Mouse (Mus musculus) myocyte (in vitro differentiated cells): Measurements from ENCODE around the gene Nfkbiz. TPM values are rescaled to one million over a fixed set of nuclear protein-coding genes. Genes with fewer than 3 reads are reported as not detected.

Source experiments
- H3K27me3 ChIP-seq: one replicate; pipeline ENCODE4 v1.6.1; 2011; ENCODE audit not compliant: control insufficient read depth, insufficient read depth, insufficient read length
- H3K36me3 ChIP-seq: one replicate; pipeline ENCODE4 v1.6.1; 2011; ENCODE audit not compliant: control insufficient read depth, insufficient read depth
- H3K4me2 ChIP-seq: one replicate; pipeline ENCODE4 v1.6.1; 2011; ENCODE audit warnings: low read depth, control low read depth
- H3K4me3 ChIP-seq: one replicate; pipeline ENCODE4 v1.5.1; 2011; ENCODE audit warnings: mild to moderate bottlenecking, control low read depth, moderate library complexity
- H3K79me2 ChIP-seq: one replicate; pipeline ENCODE4 v1.6.1; 2011; ENCODE audit not compliant: control insufficient read depth, insufficient read depth
- H3ac ChIP-seq: one replicate; pipeline ENCODE4 v1.6.1; 2011; ENCODE audit not compliant: control insufficient read depth, insufficient read length
- CEBPB ChIP-seq: IDR thresholded peaks from 2 replicates; pipeline ENCODE4 v1.6.1; 2011; ENCODE audit warnings: mild to moderate bottlenecking, moderate library complexity; ENCODE audit not compliant: poor library complexity, insufficient read depth, severe bottlenecking
- E2F4 ChIP-seq: IDR thresholded peaks from one replicate; pipeline ENCODE4 v1.6.1; 2011; ENCODE audit warnings: mild to moderate bottlenecking, control low read depth, moderate library complexity; ENCODE audit not compliant: insufficient read depth
- MAX ChIP-seq: IDR thresholded peaks from one replicate; pipeline ENCODE4 v1.6.1; 2011; ENCODE audit warnings: low read depth, mild to moderate bottlenecking, control low read depth
- MYOD1 ChIP-seq, 3 experiments: IDR thresholded peaks; one replicate each; pipeline ENCODE4 v1.6.1; 2011; ENCODE audit warnings: control low read depth in 2 of 3, low read depth in 2 of 3, mild to moderate bottlenecking in 2 of 3, moderate library complexity in 1 of 3; ENCODE audit not compliant: insufficient read length in 2 of 3, control insufficient read depth in 1 of 3
- MYOG ChIP-seq, 3 experiments: IDR thresholded peaks; one replicate each; pipeline ENCODE4 v1.6.1; 2011; ENCODE audit warnings: control low read depth in 2 of 3, low read depth in 2 of 3, mild to moderate bottlenecking in 2 of 3; ENCODE audit not compliant: insufficient read length in 2 of 3, control insufficient read depth in 1 of 3, insufficient read depth in 1 of 3
- POLR2A ChIP-seq: IDR thresholded peaks from one replicate; pipeline ENCODE4 v1.6.1; 2011; ENCODE audit warnings: low read depth, mild to moderate bottlenecking, control low read depth, moderate library complexity; ENCODE audit not compliant: insufficient read length
- POLR2AphosphoS2 ChIP-seq: IDR thresholded peaks from one replicate; pipeline ENCODE4 v1.6.1; 2011; ENCODE audit warnings: low read depth, control low read depth; ENCODE audit not compliant: insufficient read length
- REST ChIP-seq: IDR thresholded peaks from one replicate; pipeline ENCODE4 v1.6.1; 2011; ENCODE audit warnings: mild to moderate bottlenecking, control low read depth, moderate library complexity; ENCODE audit not compliant: insufficient read depth, insufficient read length
- SRF ChIP-seq: IDR thresholded peaks from one replicate; pipeline ENCODE4 v1.6.1; 2011; ENCODE audit warnings: low read depth; ENCODE audit not compliant: control insufficient read depth, insufficient read length
- TCF12 ChIP-seq: IDR thresholded peaks from one replicate; pipeline ENCODE4 v1.6.1; 2011; ENCODE audit warnings: mild to moderate bottlenecking, control low read depth; ENCODE audit not compliant: poor library complexity, insufficient read depth, severe bottlenecking
- TCF3 ChIP-seq: IDR thresholded peaks from one replicate; pipeline ENCODE4 v1.6.1; 2011; ENCODE audit warnings: low read depth, control low read depth; ENCODE audit not compliant: insufficient read length
- USF1 ChIP-seq: IDR thresholded peaks from one replicate; pipeline ENCODE4 v1.6.1; 2011; ENCODE audit warnings: low read depth, mild to moderate bottlenecking, control low read depth, moderate library complexity
- polyA plus RNA-seq: library from polyadenylated mRNA; unstranded; fragments of >200 nt; fragmentation: generic; extraction: Trizol; gene quantifications from one replicate; pipeline ENCODE4 v1.2.1, GENCODE M21; 2012; ENCODE audit warnings: missing spikeins

The Nfkbiz gene
- polyA plus RNA-seq, 1 experiment: 2.6 TPM

- Histone ChIP-seq H3K36me3 (peaks cover 25% of the 10 kb centered on the region), H3K27me3 (no peaks in the 10 kb centered on the region), H3K4me3 (no peak overlapping the region), H3K79me2 (peaks cover 22% of the 10 kb centered on the region), H3ac (no peak overlapping the region), H3K4me2 (no peak overlapping the region)
- TF ChIP-seq SRF (no peak), TCF12 (no peak), USF1 (no peak), MAX (no peak), POLR2A (no peak), REST (no peak), POLR2AphosphoS2 (no peak), TCF3 (no peak), E2F4 (no peak), MYOD1 (IDR thresholded peaks at IDR 0.05; ENCODE audit: control insufficient read depth in 1 of 3, insufficient read length in 2 of 3, low read depth in 2 of 3) (no peak), MYOG (IDR thresholded peaks at IDR 0.05; ENCODE audit: control insufficient read depth in 1 of 3, insufficient read depth in 1 of 3, insufficient read length in 2 of 3, low read depth in 2 of 3) (no peak), CEBPB (no peak)
Observed at GRCm38 (mm10) chr16:55835798-55836197, 2.9 kb downstream of the Nfkbiz start.

- no peaks in the 10 kb centered on the region for H3K27me3 ChIP-seq
- no peak overlapping the region for H3K4me3 ChIP-seq
- peaks cover 27% of the 10 kb centered on the region for H3K36me3 ChIP-seq
- TF ChIP-seq MYOG (IDR thresholded peaks at IDR 0.05; ENCODE audit: control insufficient read depth in 1 of 3, insufficient read depth in 1 of 3, insufficient read length in 2 of 3, low read depth in 2 of 3) (no peak), MYOD1 (IDR thresholded peaks at IDR 0.05; ENCODE audit: control insufficient read depth in 1 of 3, insufficient read length in 2 of 3, low read depth in 2 of 3) (no peak), SRF (no peak), E2F4 (no peak), CEBPB (no peak), POLR2AphosphoS2 (no peak), TCF3 (no peak), POLR2A (no peak), MAX (no peak), USF1 (no peak)
- peaks cover 24% of the 10 kb centered on the region for H3K79me2 ChIP-seq
- H3K4me2 ChIP-seq: no peak overlapping the region
- H3ac ChIP-seq: no peak overlapping the region
Observed at GRCm38 (mm10) chr16:55832617-55833016, 6.1 kb downstream of the Nfkbiz start.

DNA sequence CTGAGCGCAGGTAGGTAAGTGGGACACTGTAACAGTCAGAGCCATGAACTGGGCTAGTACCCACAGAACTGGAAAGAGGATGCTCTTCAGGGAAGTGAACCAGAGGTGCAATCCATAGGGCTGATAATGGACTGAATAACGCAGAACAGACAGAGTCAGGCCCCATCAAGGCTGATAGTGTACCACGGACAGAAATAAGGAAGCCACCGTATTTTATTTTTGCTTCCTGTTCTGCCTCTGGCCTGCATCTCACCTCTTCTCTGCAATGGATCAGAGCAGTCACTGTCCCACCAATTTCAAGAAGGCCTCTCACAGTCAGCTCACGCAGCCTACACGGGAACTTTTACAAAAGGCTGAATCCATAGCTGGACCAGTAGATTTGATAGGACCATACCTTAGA, 6.7 kb downstream of the Nfkbiz start:
- Histone ChIP-seq H3K27me3 (no peaks in the 10 kb centered on the region), H3ac (no peak overlapping the region), H3K36me3 (peaks cover 27% of the 10 kb centered on the region), H3K4me2 (no peak overlapping the region), H3K79me2 (peaks cover 18% of the 10 kb centered on the region), H3K4me3 (no peak overlapping the region)
- TF ChIP-seq E2F4 (no peak), CEBPB (no peak), USF1 (no peak), MAX (no peak), POLR2AphosphoS2 (no peak), MYOG (IDR thresholded peaks at IDR 0.05; ENCODE audit: control insufficient read depth in 1 of 3, insufficient read depth in 1 of 3, insufficient read length in 2 of 3, low read depth in 2 of 3) (no peak)

GRCm38 (mm10) chr16:55831451-55831850, 7.2 kb downstream of the Nfkbiz start:
- Histone ChIP-seq H3K79me2 (peaks cover 12% of the 10 kb centered on the region), H3K4me2 (no peak overlapping the region), H3K36me3 (peaks cover 27% of the 10 kb centered on the region), H3ac (no peak overlapping the region), H3K27me3 (no peaks in the 10 kb centered on the region), H3K4me3 (no peak overlapping the region)
- no peak for TF ChIP-seq REST
- no peak for TF ChIP-seq POLR2AphosphoS2
- TF ChIP-seq CEBPB: no peak
- TF ChIP-seq TCF12: no peak
- TF ChIP-seq E2F4: no peak
- no peak for TF ChIP-seq MAX
- no peak for TF ChIP-seq USF1
- no peak for TF ChIP-seq SRF
- no peak for TF ChIP-seq MYOD1 (IDR thresholded peaks at IDR 0.05; ENCODE audit: control insufficient read depth in 1 of 3, insufficient read length in 2 of 3, low read depth in 2 of 3)

GRCm38 (mm10) chr16:55823398-55824155, 15.1 kb downstream of the Nfkbiz start:
- peak in 1 of 3 experiments; percentile 16 for TF ChIP-seq MYOD1 (IDR thresholded peaks at IDR 0.05; ENCODE audit: control insufficient read depth in 1 of 3, insufficient read length in 2 of 3, low read depth in 2 of 3)
- no peak for TF ChIP-seq MAX
- H3K36me3 ChIP-seq: peaks cover 12% of the 10 kb centered on the region
- H3K4me3 ChIP-seq: no peak overlapping the region
- H3K79me2 ChIP-seq: peaks cover 47% of the 10 kb centered on the region
- H3K4me2 ChIP-seq: peak overlapping the region; percentile 72
- H3K27me3 ChIP-seq: no peaks in the 10 kb centered on the region
- no peak overlapping the region for H3ac ChIP-seq
